Mouse (Mus musculus): ENCODE results near the gene Pars2.

- TF ChIP-seq GATA1 (IDR thresholded peaks at IDR 0.05; ENCODE audit: borderline replicate concordance, low read length) (no peak), FLI1 (IDR thresholded peaks at IDR 0.05; ENCODE audit: low read length) (no peak)
Measured at GRCm38 (mm10) chr4:106703956-106704355, 53.1 kb downstream of the Pars2 start.
